Mouse (Mus musculus): ENCODE measurements around the gene Olfr1095. TPM values are rescaled to one million over a fixed set of nuclear protein-coding genes. Genes with fewer than 3 reads are reported as not detected.

Gene Olfr1095
- not detected for total RNA-seq (2021)
- long read RNA-seq: 0 reads

DNA sequence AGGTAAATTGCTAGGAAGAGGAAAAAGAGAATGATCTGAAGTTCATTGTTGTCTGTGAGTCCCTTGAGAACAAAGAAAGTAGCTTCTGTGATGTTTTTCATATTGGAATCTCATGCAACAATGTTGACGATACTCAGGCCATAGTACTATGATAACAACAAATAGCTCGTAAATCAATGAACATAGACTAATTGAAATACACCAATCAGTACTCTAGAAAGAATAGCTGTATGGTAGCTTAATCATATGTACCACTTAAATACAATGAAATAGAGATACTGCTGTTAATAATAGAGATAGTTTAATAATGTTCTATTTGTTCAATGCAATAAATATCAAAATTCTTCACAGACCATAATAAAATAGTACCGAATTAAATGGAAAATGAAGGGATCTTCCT lies at the start of gene Olfr1095:
Gene Olfr1095, minus strand, starts transcription at position 101 of the 400 bp plus-strand sequence.
- no peak for DNase-seq (ENCODE audit: low spot score in 2 of 2)

DNA sequence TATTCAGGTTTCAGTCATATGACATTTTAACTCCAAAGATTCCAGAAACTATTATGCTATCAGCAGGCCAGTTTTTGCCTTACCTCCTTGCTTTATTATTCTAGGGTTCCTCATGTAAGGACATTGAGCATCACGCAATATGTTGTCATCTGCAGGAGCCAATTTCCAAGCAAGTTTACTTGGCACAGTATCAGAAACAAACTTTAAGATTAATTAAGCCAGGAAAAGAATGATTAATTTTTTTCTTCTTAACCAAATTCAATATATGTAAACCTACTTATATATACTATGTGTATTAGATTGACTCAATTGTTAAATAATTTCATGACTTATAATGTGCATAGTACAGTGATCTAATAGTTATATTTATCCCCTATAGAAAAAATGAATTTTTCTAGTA lies 40.6 kb upstream of the Olfr1095 start, which contains the start of gene Olfr1097:
Gene Olfr1097, minus strand, starts transcription at position 101 of the 400 bp plus-strand sequence.
- no peak for DNase-seq (ENCODE audit: low spot score in 2 of 2)

DNA sequence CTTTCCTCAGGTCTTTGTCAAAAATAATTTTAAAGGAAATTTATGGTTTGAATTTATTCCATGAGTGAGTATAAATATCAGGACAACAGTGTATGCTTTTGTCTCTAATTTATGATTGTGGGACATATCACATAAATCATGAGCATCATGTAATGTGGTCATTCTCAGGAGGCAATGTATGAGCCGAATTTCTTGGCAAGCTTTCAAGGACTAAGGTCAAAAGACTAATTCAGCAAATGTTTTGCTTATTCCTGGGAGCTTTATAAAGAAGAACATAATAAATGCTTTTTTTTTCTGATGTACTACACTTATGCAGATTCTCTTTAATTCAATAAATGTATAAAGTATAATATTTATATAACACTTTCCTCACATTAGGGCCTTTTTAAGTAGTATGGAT lies 23.2 kb upstream of the Olfr1095 start, which contains the start of gene Gm13723:
Gene Gm13723, minus strand, starts transcription at position 101 of the 400 bp plus-strand sequence.
- DNase-seq (ENCODE audit: low spot score in 2 of 2): no peak

DNA sequence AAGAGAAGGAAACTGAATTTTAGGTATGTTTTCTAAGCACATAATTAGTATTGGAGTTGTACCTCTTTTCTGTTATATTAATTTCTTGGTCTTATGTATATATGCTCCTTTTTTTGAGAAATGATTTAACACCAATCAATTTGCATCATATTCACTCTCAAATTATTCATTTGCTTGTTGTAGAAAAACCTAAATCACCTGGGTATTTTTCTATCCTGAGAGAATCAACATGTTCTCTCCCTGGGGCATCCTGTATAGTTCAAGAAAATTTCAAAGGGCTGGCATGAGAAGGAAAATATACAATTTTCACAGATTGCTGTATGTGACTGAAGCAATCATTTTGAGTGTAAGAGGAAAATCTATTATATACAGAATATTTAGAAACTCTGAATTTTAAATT lies 27.1 kb downstream of the Olfr1095 start, which contains the start of gene Olfr1094:
Gene Olfr1094, plus strand, starts transcription at position 301 of the 400 bp plus-strand sequence.
- DNase-seq (ENCODE audit: low spot score in 2 of 2): no peak

DNA sequence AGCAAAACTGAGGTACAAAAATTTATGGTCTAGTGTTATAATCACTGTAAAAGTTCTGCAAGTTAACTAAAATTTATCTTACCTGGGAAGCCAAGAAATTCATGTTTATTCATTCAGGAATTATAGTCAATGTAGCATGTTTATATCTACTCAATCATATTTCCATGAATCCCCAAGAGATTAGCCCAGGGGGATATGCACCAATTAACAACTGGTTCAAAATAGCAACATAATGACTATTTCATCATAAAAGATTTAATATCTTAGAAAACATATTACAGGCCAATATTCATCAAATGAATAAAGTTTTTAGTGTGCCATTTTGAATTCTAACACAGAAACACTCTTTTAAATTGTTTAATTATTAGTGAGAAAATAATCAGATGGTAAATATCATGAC lies 41.6 kb downstream of the Olfr1095 start, which contains the start of gene Olfr141:
Gene Olfr141, minus strand, starts transcription at position 101 of the 400 bp plus-strand sequence.
- DNase-seq (ENCODE audit: low spot score in 2 of 2): no peak

Other genes with a start within 250 kb of the Olfr1095 start
- not detected for gene Olfr1084, start 212.0 kb downstream of the Olfr1095 start, total RNA-seq (2021)
- not detected for gene Olfr1085, start 189.7 kb downstream of the Olfr1095 start, total RNA-seq (2021)
- gene Olfr1086, start 171.6 kb downstream of the Olfr1095 start, total RNA-seq (2021): not detected
- gene Olfr1087, start 153.3 kb downstream of the Olfr1095 start, total RNA-seq (2021): not detected
- gene Olfr1089, start 118.0 kb downstream of the Olfr1095 start, total RNA-seq (2021): not detected
- gene Olfr1090, start 92.7 kb downstream of the Olfr1095 start, total RNA-seq (2021): not detected
- gene Olfr1093, start 69.2 kb downstream of the Olfr1095 start, total RNA-seq (2021): not detected
- gene Olfr141, start 41.7 kb downstream of the Olfr1095 start, total RNA-seq (2021): not detected
- not detected for gene Olfr1094, start 27.0 kb downstream of the Olfr1095 start, total RNA-seq (2021)
- gene Gm13723, start 23.1 kb upstream of the Olfr1095 start, total RNA-seq (2021): not detected
- gene Olfr1097, start 40.5 kb upstream of the Olfr1095 start, total RNA-seq (2021): not detected
- gene Olfr1098, start 72.8 kb upstream of the Olfr1095 start, total RNA-seq (2021): not detected
- not detected for gene Olfr1099, start 109.0 kb upstream of the Olfr1095 start, total RNA-seq (2021)
- not detected for gene Olfr1100, start 128.3 kb upstream of the Olfr1095 start, total RNA-seq (2021)
- not detected for gene Olfr1101, start 139.5 kb upstream of the Olfr1095 start, total RNA-seq (2021)
- gene Olfr1102, start 146.7 kb upstream of the Olfr1095 start, total RNA-seq (2021): not detected
- not detected for gene Olfr1104, start 175.4 kb upstream of the Olfr1095 start, total RNA-seq (2021)
- not detected for gene Olfr1105, start 184.8 kb upstream of the Olfr1095 start, total RNA-seq (2021)
- not detected for gene Olfr1106, start 200.6 kb upstream of the Olfr1095 start, total RNA-seq (2021)
- gene Olfr1107, start 224.1 kb upstream of the Olfr1095 start, total RNA-seq (2021): not detected
- not detected for gene Olfr1109, start 244.3 kb upstream of the Olfr1095 start, total RNA-seq (2021)